Mouse (Mus musculus) CH12.LX (cell line): Measurements from ENCODE around the gene Fars2. TPM values are rescaled to one million over a fixed set of nuclear protein-coding genes. Genes with fewer than 3 reads are reported as not detected.

ENCODE experiments used
- DNase-seq: peaks from one replicate; pipeline ENCODE4 v3.0.0-alpha.2; 2013; ENCODE audit errors: extremely low read depth
- H3K27ac ChIP-seq: 2 replicates; pipeline ENCODE4 v1.5.1; 2012; ENCODE audit warnings: low read depth, mild to moderate bottlenecking, control low read depth, moderate library complexity; ENCODE audit not compliant: insufficient read depth
- H3K27me3 ChIP-seq: replicated peaks from 2 replicates; pipeline ENCODE3; 2012; ENCODE audit warnings: inconsistent platforms
- H3K36me3 ChIP-seq, 2 experiments: replicated peaks in 1 of 2; 2 replicates each; pipeline versions ENCODE3 to v1.6.1; 2012; ENCODE audit warnings: inconsistent platforms in 1 of 2, low read length in 1 of 2, mild to moderate bottlenecking in 1 of 2, mixed read lengths in 1 of 2, moderate library complexity in 1 of 2; ENCODE audit not compliant: control insufficient read depth in 1 of 2, insufficient read depth in 1 of 2
- H3K4me1 ChIP-seq, 2 experiments: 2 replicates each; pipeline ENCODE4 v1.6.1; 2012; ENCODE audit warnings: inconsistent platforms in 1 of 2, moderate library complexity in 1 of 2; ENCODE audit not compliant: insufficient read depth in 2 of 2, control insufficient read depth in 1 of 2
- H3K4me2 ChIP-seq: 2 replicates; pipeline ENCODE4 v1.6.1; 2012; ENCODE audit warnings: low read depth, mild to moderate bottlenecking, control low read depth; ENCODE audit not compliant: poor library complexity, insufficient read depth, severe bottlenecking
- H3K4me3 ChIP-seq, 3 experiments: fragments of 150-350 bp in 1 of 3; sonication (generic) in 1 of 3; replicated peaks in 1 of 3; 2 replicates each; pipeline versions ENCODE3 to v1.5.1; 2011 to 2012; ENCODE audit warnings: low read depth in 2 of 3, low read length in 2 of 3, mild to moderate bottlenecking in 2 of 3, moderate library complexity in 2 of 3, control low read depth in 1 of 3, improper control_type of control experiment in 1 of 3, inconsistent platforms in 1 of 3, mixed read lengths in 1 of 3; ENCODE audit not compliant: poor library complexity in 1 of 3
- H3K79me2 ChIP-seq: replicated peaks from 2 replicates; pipeline ENCODE4 v1.6.1; 2012; ENCODE audit warnings: mild to moderate bottlenecking, moderate library complexity; ENCODE audit not compliant: control insufficient read depth, poor library complexity, insufficient read depth, severe bottlenecking; ENCODE audit errors: extremely low read depth
- H3K9ac ChIP-seq: 2 replicates; pipeline ENCODE4 v1.6.1; 2012; ENCODE audit warnings: low read depth, mild to moderate bottlenecking, control low read depth, moderate library complexity; ENCODE audit not compliant: insufficient read depth
- H3K9me3 ChIP-seq: replicated peaks from 2 replicates; pipeline ENCODE3; 2012; ENCODE audit warnings: low read length, inconsistent platforms, mixed read lengths
- BHLHE40 ChIP-seq: IDR thresholded peaks from 2 replicates; pipeline ENCODE4 v1.6.1; 2011; ENCODE audit warnings: mild to moderate bottlenecking, low read depth, low read length, improper control_type of control experiment
- CHD1 ChIP-seq: IDR thresholded peaks from 2 replicates; pipeline ENCODE4 v1.6.1; 2012; ENCODE audit warnings: low read depth, low read length, improper control_type of control experiment, inconsistent platforms
- CHD2 ChIP-seq: IDR thresholded peaks from 2 replicates; pipeline ENCODE4 v1.6.1; 2011; ENCODE audit warnings: low read length, improper control_type of control experiment
- CTCF ChIP-seq, 2 experiments: IDR thresholded peaks in 1 of 2; conservative IDR thresholded peaks in 1 of 2; 2 replicates each; pipeline ENCODE4 v1.5.1; 2011 to 2012; ENCODE audit warnings: low read depth in 2 of 2, low read length in 2 of 2, improper control_type of control experiment in 1 of 2, inconsistent platforms in 1 of 2, mild to moderate bottlenecking in 1 of 2, moderate library complexity in 1 of 2
- E2F4 ChIP-seq: IDR thresholded peaks from 2 replicates; pipeline ENCODE4 v1.6.1; 2011; ENCODE audit warnings: low read depth, low read length, improper control_type of control experiment; ENCODE audit not compliant: insufficient replicate concordance
- ELF1 ChIP-seq: IDR thresholded peaks from 2 replicates; pipeline ENCODE4 v1.6.1; 2014; ENCODE audit warnings: low read depth, mild to moderate bottlenecking, inconsistent platforms, low read length, improper control_type of control experiment
- EP300 ChIP-seq: IDR thresholded peaks from 2 replicates; pipeline ENCODE4 v1.6.1; 2011; ENCODE audit warnings: low read length, improper control_type of control experiment
- GABPA ChIP-seq: IDR thresholded peaks from 2 replicates; pipeline ENCODE4 v1.6.1; 2012; ENCODE audit warnings: low read depth, low read length, improper control_type of control experiment, inconsistent platforms; ENCODE audit not compliant: insufficient replicate concordance
- HCFC1 ChIP-seq: IDR thresholded peaks from 2 replicates; pipeline ENCODE4 v1.6.1; 2012; ENCODE audit warnings: low read depth, mild to moderate bottlenecking, inconsistent platforms, low read length, improper control_type of control experiment
- IRF4 ChIP-seq: IDR thresholded peaks from 2 replicates; pipeline ENCODE4 v1.6.1; 2014; ENCODE audit warnings: low read depth, mild to moderate bottlenecking, inconsistent platforms, low read length, improper control_type of control experiment
- JUN ChIP-seq: IDR thresholded peaks from 2 replicates; pipeline ENCODE4 v1.6.1; 2011; ENCODE audit warnings: low read depth, mild to moderate bottlenecking, low read length, improper control_type of control experiment, moderate library complexity; ENCODE audit not compliant: insufficient read depth
- JUND ChIP-seq: conservative IDR thresholded peaks from 2 replicates; pipeline ENCODE4 v1.6.1; 2011; ENCODE audit warnings: low read depth, low read length, improper control_type of control experiment
- KAT2A ChIP-seq: IDR thresholded peaks from 2 replicates; pipeline ENCODE4 v1.6.1; 2012; ENCODE audit warnings: low read length, improper control_type of control experiment, inconsistent platforms; ENCODE audit not compliant: insufficient replicate concordance
- MAZ ChIP-seq: IDR thresholded peaks from 2 replicates; pipeline ENCODE4 v1.6.1; 2012; ENCODE audit warnings: low read depth, mild to moderate bottlenecking, inconsistent platforms, low read length, improper control_type of control experiment, moderate library complexity
- MEF2A ChIP-seq: IDR thresholded peaks from 2 replicates; pipeline ENCODE4 v1.6.1; 2014; ENCODE audit warnings: low read depth, mild to moderate bottlenecking, inconsistent platforms, low read length, improper control_type of control experiment, borderline replicate concordance
- MXI1 ChIP-seq: IDR thresholded peaks from 2 replicates; pipeline ENCODE4 v1.6.1; 2011; ENCODE audit warnings: mild to moderate bottlenecking, low read depth, low read length, improper control_type of control experiment
- MYC ChIP-seq: IDR thresholded peaks from 2 replicates; pipeline ENCODE4 v1.6.1; 2011; ENCODE audit warnings: low read depth, mild to moderate bottlenecking, improper control_type of control experiment, low read length
- NELFE ChIP-seq: IDR thresholded peaks from 2 replicates; pipeline ENCODE4 v1.6.1; 2011; ENCODE audit warnings: low read depth, low read length, improper control_type of control experiment
- PAX5 ChIP-seq: IDR thresholded peaks from 2 replicates; pipeline ENCODE4 v1.6.1; 2012; ENCODE audit warnings: low read length, inconsistent platforms, mixed read lengths
- POLR2A ChIP-seq: IDR thresholded peaks from 2 replicates; pipeline ENCODE4 v1.6.1; 2011; ENCODE audit warnings: low read depth, mild to moderate bottlenecking, improper control_type of control experiment, low read length
- RAD21 ChIP-seq: IDR thresholded peaks from 2 replicates; pipeline ENCODE4 v1.6.1; 2011; ENCODE audit warnings: low read depth, mild to moderate bottlenecking, low read length, improper control_type of control experiment, moderate library complexity
- RCOR1 ChIP-seq: conservative IDR thresholded peaks from 2 replicates; pipeline ENCODE4 v1.6.1; 2012; ENCODE audit warnings: low read depth, mild to moderate bottlenecking, inconsistent platforms, low read length, improper control_type of control experiment
- SIN3A ChIP-seq: IDR thresholded peaks from 2 replicates; pipeline ENCODE4 v1.6.1; 2012; ENCODE audit warnings: low read length, improper control_type of control experiment, inconsistent platforms
- SMC3 ChIP-seq: IDR thresholded peaks from 2 replicates; pipeline ENCODE4 v1.6.1; 2011; ENCODE audit warnings: low read depth, low read length, improper control_type of control experiment
- TBP ChIP-seq: conservative IDR thresholded peaks from 2 replicates; pipeline ENCODE4 v1.6.1; 2011; ENCODE audit warnings: low read depth, low read length, improper control_type of control experiment
- TCF12 ChIP-seq: IDR thresholded peaks from 2 replicates; pipeline ENCODE4 v1.6.1; 2014; ENCODE audit warnings: low read depth, mild to moderate bottlenecking, inconsistent platforms, low read length, improper control_type of control experiment
- UBTF ChIP-seq: IDR thresholded peaks from 2 replicates; pipeline ENCODE4 v1.6.1; 2012; ENCODE audit warnings: low read depth, mild to moderate bottlenecking, inconsistent platforms, low read length, improper control_type of control experiment, moderate library complexity
- USF2 ChIP-seq: conservative IDR thresholded peaks from 2 replicates; pipeline ENCODE4 v1.6.1; 2011; ENCODE audit warnings: low read depth, low read length, improper control_type of control experiment
- ZC3H11A ChIP-seq: IDR thresholded peaks from 2 replicates; pipeline ENCODE4 v1.6.1; 2012; ENCODE audit warnings: low read depth, mild to moderate bottlenecking, inconsistent platforms, low read length, improper control_type of control experiment
- ZKSCAN1 ChIP-seq: IDR thresholded peaks from 2 replicates; pipeline ENCODE4 v1.6.1; 2012; ENCODE audit warnings: low read depth, inconsistent platforms, low read length, improper control_type of control experiment, borderline replicate concordance
- ZMIZ1 ChIP-seq: IDR thresholded peaks from 2 replicates; pipeline ENCODE4 v1.6.1; 2012; ENCODE audit warnings: low read depth, mild to moderate bottlenecking, inconsistent platforms, low read length, improper control_type of control experiment
- ZNF384 ChIP-seq: IDR thresholded peaks from 2 replicates; pipeline ENCODE4 v1.6.1; 2012; ENCODE audit warnings: low read depth, low read length, improper control_type of control experiment, inconsistent platforms
- dilution Hi-C: fragments of 300-500 bp; cut with MboI; formaldehyde crosslinking; loops from 2 replicates; pipeline ENCODE4 v1.14.3; 2020; ENCODE audit warnings: low sequenced_read_pairs; ENCODE audit not compliant: extremely low pct_unique_long_range_greater_than_20kb, extremely low pct_ligation_motif_present
- in situ Hi-C: fragments of 300-500 bp; cut with MboI; formaldehyde crosslinking; loops from 3 replicates; pipeline ENCODE4 v1.14.3; 2019; ENCODE audit warnings: low sequenced_read_pairs, low pct_ligation_motif_present, low pct_unique_long_range_greater_than_20kb, mixed read lengths
- polyA plus RNA-seq: library from polyadenylated mRNA; unstranded; fragments of >175 nt; gene quantifications from 2 replicates; pipeline ENCODE4 v1.2.1, GENCODE M21; 2012; ENCODE audit warnings: low read depth; ENCODE audit not compliant: insufficient read length
- total RNA-seq, 2 experiments: library from RNA; depleted of rRNA; stranded (reverse); fragments of 300-350 nt in 1 of 2; fragments of >200 nt in 1 of 2; gene quantifications; 2 replicates each; pipeline ENCODE4 v1.2.3; 2012 to 2014

The Fars2 gene
- total and polyA plus RNA-seq, 3 experiments = 30.2 to 47.7 (median 46.4) TPM

DNA sequence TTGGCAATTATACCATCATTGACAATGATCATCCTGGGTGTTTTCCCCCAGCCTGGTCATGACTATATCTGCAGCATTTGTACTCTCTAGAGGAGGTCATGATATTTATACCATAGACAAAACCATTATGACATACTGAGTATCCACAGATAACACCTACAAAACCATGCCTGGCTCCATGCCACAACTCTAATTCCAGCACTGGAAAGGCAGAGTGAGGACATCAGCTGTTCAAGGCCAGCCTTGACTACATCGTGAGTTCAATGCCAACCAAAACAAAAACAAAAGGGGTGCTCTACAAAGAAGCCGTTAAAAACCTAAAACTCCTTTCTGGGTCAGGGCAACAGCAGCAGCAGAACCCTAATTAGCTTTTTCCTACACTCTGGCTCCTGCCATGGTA is 392.9 kb downstream of the Fars2 start:
- no peak for TF ChIP-seq ZMIZ1
- no peak for TF ChIP-seq PAX5
- no peak for TF ChIP-seq CHD1
- TF ChIP-seq MYC = no peak
- TF ChIP-seq NELFE = no peak
- no peak for TF ChIP-seq IRF4
- no peak for TF ChIP-seq GABPA
- no peak for TF ChIP-seq USF2
- no peak for TF ChIP-seq CTCF (conservative IDR thresholded peaks at IDR 0.05 in 1 of 2, IDR thresholded peaks at IDR 0.05 in 1 of 2; ENCODE audit: low read depth in 2 of 2, low read length in 2 of 2)
- TF ChIP-seq RCOR1 = no peak
- TF ChIP-seq TBP = no peak
- TF ChIP-seq MAZ = no peak
- TF ChIP-seq ELF1 = no peak
- no peak for TF ChIP-seq ZNF384
- Histone ChIP-seq H3K79me2 (no peaks in the 10 kb centered on the region), H3K9ac (no peak overlapping the region), H3K9me3 (no peaks in the 10 kb centered on the region), H3K4me1 (peaks cover 3 to 41% of the 10 kb centered on the region in 2 experiments), H3K36me3 (peaks cover 2 to 24% of the 10 kb centered on the region in 2 experiments), H3K4me3 (no peak overlapping the region), H3K4me2 (no peak overlapping the region), H3K27me3 (no peaks in the 10 kb centered on the region), H3K27ac (no peak overlapping the region)
- dilution Hi-C loops (no loop called here), in situ Hi-C loops (no loop called here)
- no peak for DNase-seq

GRCm38 (mm10) chr13:36513126-36513525 is 395.9 kb downstream of the Fars2 start:
- Histone ChIP-seq H3K4me2 (no peak overlapping the region), H3K36me3 (peaks cover 2 to 34% of the 10 kb centered on the region in 2 experiments), H3K27me3 (no peaks in the 10 kb centered on the region), H3K79me2 (no peaks in the 10 kb centered on the region), H3K4me1 (peaks cover 3 to 53% of the 10 kb centered on the region in 2 experiments), H3K4me3 (no peak overlapping the region), H3K27ac (no peak overlapping the region), H3K9ac (no peak overlapping the region), H3K9me3 (no peaks in the 10 kb centered on the region)
- DNase-seq = peak; percentile 40
- in situ Hi-C loops = no loop called here
- dilution Hi-C loops = no loop called here
- TF ChIP-seq EP300 (no peak), IRF4 (peak; percentile 24; the same call in 1 of the 2 replicates), RAD21 (no peak), MEF2A (no peak), USF2 (no peak), ZKSCAN1 (no peak), SMC3 (no peak), ZMIZ1 (no peak), PAX5 (no peak), CHD2 (no peak), ZNF384 (no peak), HCFC1 (no peak), CTCF (conservative IDR thresholded peaks at IDR 0.05 in 1 of 2, IDR thresholded peaks at IDR 0.05 in 1 of 2; ENCODE audit: low read depth in 2 of 2, low read length in 2 of 2) (no peak), ZC3H11A (no peak), BHLHE40 (0 out of 2 replicates have a peak, but pooled peaks have one; percentile 25), MYC (0 out of 2 replicates have a peak, but pooled peaks have one; percentile 26), JUN (no peak), E2F4 (no peak), MXI1 (no peak), TBP (no peak), MAZ (no peak), SIN3A (no peak), JUND (0 out of 2 replicates have a peak, but pooled peaks have one; percentile 9), POLR2A (no peak), CHD1 (no peak), ELF1 (no peak), KAT2A (no peak), TCF12 (no peak), UBTF (no peak)
